Mouse (Mus musculus) myocyte (in vitro differentiated cells): ENCODE data around the gene Napepld.

Experiments
- E2F4 ChIP-seq: IDR thresholded peaks from one replicate; pipeline ENCODE4 v1.6.1; 2011; ENCODE audit warnings: mild to moderate bottlenecking, control low read depth, moderate library complexity; ENCODE audit not compliant: insufficient read depth
- MAX ChIP-seq: IDR thresholded peaks from one replicate; pipeline ENCODE4 v1.6.1; 2011; ENCODE audit warnings: low read depth, mild to moderate bottlenecking, control low read depth
- MYOD1 ChIP-seq, 3 experiments: IDR thresholded peaks; one replicate each; pipeline ENCODE4 v1.6.1; 2011; ENCODE audit warnings: control low read depth in 2 of 3, low read depth in 2 of 3, mild to moderate bottlenecking in 2 of 3, moderate library complexity in 1 of 3; ENCODE audit not compliant: insufficient read length in 2 of 3, control insufficient read depth in 1 of 3
- MYOG ChIP-seq, 3 experiments: IDR thresholded peaks; one replicate each; pipeline ENCODE4 v1.6.1; 2011; ENCODE audit warnings: control low read depth in 2 of 3, low read depth in 2 of 3, mild to moderate bottlenecking in 2 of 3; ENCODE audit not compliant: insufficient read length in 2 of 3, control insufficient read depth in 1 of 3, insufficient read depth in 1 of 3
- POLR2A ChIP-seq: IDR thresholded peaks from one replicate; pipeline ENCODE4 v1.6.1; 2011; ENCODE audit warnings: low read depth, mild to moderate bottlenecking, control low read depth, moderate library complexity; ENCODE audit not compliant: insufficient read length
- POLR2AphosphoS2 ChIP-seq: IDR thresholded peaks from one replicate; pipeline ENCODE4 v1.6.1; 2011; ENCODE audit warnings: low read depth, control low read depth; ENCODE audit not compliant: insufficient read length
- REST ChIP-seq: IDR thresholded peaks from one replicate; pipeline ENCODE4 v1.6.1; 2011; ENCODE audit warnings: mild to moderate bottlenecking, control low read depth, moderate library complexity; ENCODE audit not compliant: insufficient read depth, insufficient read length
- SRF ChIP-seq: IDR thresholded peaks from one replicate; pipeline ENCODE4 v1.6.1; 2011; ENCODE audit warnings: low read depth; ENCODE audit not compliant: control insufficient read depth, insufficient read length
- TCF12 ChIP-seq: IDR thresholded peaks from one replicate; pipeline ENCODE4 v1.6.1; 2011; ENCODE audit warnings: mild to moderate bottlenecking, control low read depth; ENCODE audit not compliant: poor library complexity, insufficient read depth, severe bottlenecking
- TCF3 ChIP-seq: IDR thresholded peaks from one replicate; pipeline ENCODE4 v1.6.1; 2011; ENCODE audit warnings: low read depth, control low read depth; ENCODE audit not compliant: insufficient read length
- USF1 ChIP-seq: IDR thresholded peaks from one replicate; pipeline ENCODE4 v1.6.1; 2011; ENCODE audit warnings: low read depth, mild to moderate bottlenecking, control low read depth, moderate library complexity

DNA sequence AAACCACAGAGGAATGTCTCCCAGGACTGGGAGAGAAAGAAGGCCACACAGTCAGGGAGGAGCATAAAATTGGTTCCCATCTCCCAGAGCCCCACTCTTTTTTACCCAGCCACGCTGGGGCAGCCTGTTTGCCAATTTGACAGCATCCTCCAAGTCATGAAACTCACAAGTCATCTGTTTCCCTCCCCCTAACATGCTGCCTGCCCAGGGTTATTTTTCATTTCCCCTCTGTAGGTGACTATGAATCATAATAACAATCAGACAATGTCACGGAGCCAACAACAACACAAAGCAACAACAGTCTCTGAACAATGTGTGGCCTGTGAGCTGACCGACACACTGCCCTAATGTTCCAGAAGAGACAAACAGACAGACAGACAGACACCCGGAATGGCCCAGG lies 21.2 kb downstream of the Napepld start:
- TF ChIP-seq POLR2AphosphoS2: no peak
- no peak for TF ChIP-seq POLR2A
- no peak for TF ChIP-seq TCF3
- TF ChIP-seq SRF: no peak
- TF ChIP-seq MYOD1 (IDR thresholded peaks at IDR 0.05; ENCODE audit: control insufficient read depth in 1 of 3, insufficient read length in 2 of 3, low read depth in 2 of 3): no peak
- no peak for TF ChIP-seq USF1
- TF ChIP-seq MYOG (IDR thresholded peaks at IDR 0.05; ENCODE audit: control insufficient read depth in 1 of 3, insufficient read depth in 1 of 3, insufficient read length in 2 of 3, low read depth in 2 of 3): no peak
- no peak for TF ChIP-seq MAX
- TF ChIP-seq TCF12: no peak
- TF ChIP-seq E2F4: no peak
- TF ChIP-seq REST: no peak
